Mouse (Mus musculus) brain, embryonic 14.5 days (tissue): Measurements from ENCODE around the gene Cyp2c29.

Experiments
- CTCF ChIP-seq: fragments of 200-500 bp; IDR thresholded peaks from 2 replicates; pipeline ENCODE4 v1.5.1; 2012; ENCODE audit warnings: inconsistent platforms, mild to moderate bottlenecking, moderate library complexity, borderline replicate concordance; ENCODE audit not compliant: insufficient read depth, insufficient read length; ENCODE audit errors: extremely low read depth
- POLR2A ChIP-seq: fragments of 200-500 bp; IDR thresholded peaks from 2 replicates; pipeline ENCODE4 v1.6.1; 2012; ENCODE audit warnings: mild to moderate bottlenecking, inconsistent platforms, borderline replicate concordance; ENCODE audit not compliant: poor library complexity, insufficient read depth, insufficient read length, severe bottlenecking; ENCODE audit errors: extremely low read depth

- TF ChIP-seq POLR2A = no peak
- TF ChIP-seq CTCF = no peak
These were observed 16.4 kb downstream of the Cyp2c29 start for GRCm38 (mm10) chr19:39285637-39286036.
